Mouse (Mus musculus): ENCODE results near the gene Cplx1.

DNA sequence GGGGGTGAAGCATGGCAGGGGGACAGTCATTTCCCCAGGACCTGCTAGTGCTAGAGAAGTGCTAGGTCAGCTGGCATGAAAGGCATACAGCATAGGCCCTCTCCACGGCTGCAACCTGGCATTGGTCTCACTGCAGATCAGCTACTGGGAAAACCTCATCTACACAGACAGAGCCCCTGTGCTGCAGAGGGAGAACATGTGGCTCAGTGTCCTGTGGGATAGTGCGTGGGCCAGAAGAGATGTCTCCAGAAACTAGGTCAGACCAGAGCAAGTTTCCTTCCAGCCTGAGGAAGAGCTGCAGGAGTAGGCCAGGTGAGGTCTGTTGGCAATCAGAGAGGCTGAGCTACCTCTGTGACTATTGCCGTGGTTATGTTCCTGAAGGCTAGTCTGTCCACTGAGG, 27.9 kb downstream of the Cplx1 start:
- TF ChIP-seq CTCF (IDR thresholded peaks at IDR 0.05; ENCODE audit: control insufficient read depth, insufficient read depth, insufficient replicate concordance, low read depth, low read length) (no peak), POLR2A (IDR thresholded peaks at IDR 0.05; ENCODE audit: control insufficient read depth, low read depth, low read length) (no peak)
